Mouse (Mus musculus): ENCODE data around the gene 1700029P11Rik. TPM values are rescaled to one million over a fixed set of nuclear protein-coding genes. Genes with fewer than 3 reads are reported as not detected.

Gene 1700029P11Rik
- polyA plus RNA-seq, 1 experiment, result 4.8 TPM

DNA sequence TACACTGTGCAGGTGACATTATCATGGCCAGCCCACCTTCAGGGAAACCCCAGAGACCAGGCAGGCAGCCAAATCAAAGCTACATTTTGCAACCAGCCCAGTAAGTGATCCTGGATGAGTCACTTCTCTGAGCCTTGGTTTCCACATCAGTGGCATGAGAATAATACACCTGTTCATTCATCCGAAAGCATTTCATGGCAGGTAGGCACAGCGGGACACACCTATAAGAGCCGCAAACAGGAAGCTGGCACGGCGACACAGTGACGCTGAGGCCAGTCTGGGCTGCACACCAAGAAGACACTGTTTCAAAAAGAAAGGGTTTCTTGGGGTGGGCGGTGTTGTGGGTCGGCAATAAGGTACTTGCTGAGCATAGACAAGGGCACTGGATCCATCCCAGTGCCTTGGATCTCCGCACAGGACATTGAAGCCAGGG lies 26.2 kb upstream of the 1700029P11Rik start:
- Histone ChIP-seq H3K27me3 (ENCODE audit: control insufficient read depth, insufficient read depth, low read length, poor library complexity, severe bottlenecking) (no peaks in the 10 kb centered on the region), H3K9ac (ENCODE audit: low read depth, poor library complexity, severe bottlenecking) (no peak overlapping the region), H3K4me1 (ENCODE audit: control insufficient read depth, insufficient read depth, low read length) (peaks cover 2% of the 10 kb centered on the region), H3K4me3 (ENCODE audit: low read depth, low read length) (no peak overlapping the region), H3K36me3 (ENCODE audit: control insufficient read depth, insufficient read depth, low read length, poor library complexity, severe bottlenecking) (peaks cover 82% of the 10 kb centered on the region), H3K9me3 (replicated peaks; ENCODE audit: control insufficient read depth, insufficient read depth, low read length, poor library complexity, severe bottlenecking) (no peaks in the 10 kb centered on the region), H3K27ac (ENCODE audit: insufficient read depth, low read length) (no peak overlapping the region)
- TF ChIP-seq POLR2A (IDR thresholded peaks at IDR 0.05; ENCODE audit: insufficient read depth, low read length) (no peak), EP300 (IDR thresholded peaks at IDR 0.05; ENCODE audit: insufficient read depth, low read depth, low read length) (no peak), CTCF (IDR thresholded peaks at IDR 0.05; ENCODE audit: low read depth, low read length) (no peak)

DNA sequence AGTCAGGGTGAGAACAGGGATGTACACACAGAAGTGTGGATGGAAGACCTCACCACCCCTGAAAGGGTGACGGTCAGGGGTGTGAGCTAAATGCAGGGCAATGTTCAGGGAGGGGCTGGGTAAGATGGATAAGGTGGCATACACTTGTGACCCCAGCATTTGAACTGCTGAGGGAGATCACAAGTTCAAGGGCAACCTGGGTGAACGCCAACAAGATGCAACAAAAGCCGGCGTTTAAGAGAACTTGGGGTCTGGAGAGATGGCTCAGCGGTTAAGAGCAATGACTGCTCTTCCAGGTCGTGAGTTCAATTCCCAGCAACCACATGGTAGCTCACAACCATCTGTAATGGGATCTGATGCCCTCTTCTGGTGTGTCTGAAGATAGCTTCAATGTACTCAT lies 25.6 kb upstream of the 1700029P11Rik start:
- Histone ChIP-seq H3K4me3 (ENCODE audit: low read depth, low read length) (no peak overlapping the region), H3K9ac (ENCODE audit: low read depth, poor library complexity, severe bottlenecking) (no peak overlapping the region), H3K36me3 (ENCODE audit: control insufficient read depth, insufficient read depth, low read length, poor library complexity, severe bottlenecking) (peaks cover 84% of the 10 kb centered on the region), H3K9me3 (replicated peaks; ENCODE audit: control insufficient read depth, insufficient read depth, low read length, poor library complexity, severe bottlenecking) (no peaks in the 10 kb centered on the region), H3K27me3 (ENCODE audit: control insufficient read depth, insufficient read depth, low read length, poor library complexity, severe bottlenecking) (no peaks in the 10 kb centered on the region), H3K4me1 (ENCODE audit: control insufficient read depth, insufficient read depth, low read length) (peaks cover 2% of the 10 kb centered on the region), H3K27ac (ENCODE audit: insufficient read depth, low read length) (no peak overlapping the region)
- TF ChIP-seq CTCF (IDR thresholded peaks at IDR 0.05; ENCODE audit: low read depth, low read length) (no peak), EP300 (IDR thresholded peaks at IDR 0.05; ENCODE audit: insufficient read depth, low read depth, low read length) (no peak), POLR2A (IDR thresholded peaks at IDR 0.05; ENCODE audit: insufficient read depth, low read length) (no peak)

DNA sequence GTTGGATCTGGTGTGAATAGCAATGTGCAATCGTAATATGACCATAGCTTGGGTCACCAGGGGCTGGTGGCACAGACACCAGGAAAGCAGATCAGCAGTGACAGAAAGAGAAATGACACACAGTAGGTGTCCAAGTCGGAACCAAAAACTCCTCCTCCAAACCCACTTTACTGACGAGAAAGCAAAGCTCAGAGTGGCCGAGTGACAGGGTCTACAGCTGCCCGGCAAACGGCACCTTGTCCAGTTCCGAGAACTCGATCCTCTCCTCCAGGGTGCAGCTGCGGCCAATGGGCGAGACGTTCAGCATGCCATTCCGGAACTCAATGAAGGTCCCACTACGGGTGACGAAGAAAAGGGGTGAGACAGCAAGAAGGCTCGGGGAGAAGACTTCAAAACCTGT lies 24.9 kb upstream of the 1700029P11Rik start:
- H3K27ac ChIP-seq (ENCODE audit: insufficient read depth, low read length), result no peak overlapping the region
- TF ChIP-seq POLR2A (IDR thresholded peaks at IDR 0.05; ENCODE audit: insufficient read depth, low read length) (no peak), EP300 (IDR thresholded peaks at IDR 0.05; ENCODE audit: insufficient read depth, low read depth, low read length) (no peak), CTCF (IDR thresholded peaks at IDR 0.05; ENCODE audit: low read depth, low read length) (no peak)
- no peaks in the 10 kb centered on the region for H3K9me3 ChIP-seq (replicated peaks; ENCODE audit: control insufficient read depth, insufficient read depth, low read length, poor library complexity, severe bottlenecking)
- H3K36me3 ChIP-seq (ENCODE audit: control insufficient read depth, insufficient read depth, low read length, poor library complexity, severe bottlenecking), result peaks cover 84% of the 10 kb centered on the region
- no peak overlapping the region for H3K4me3 ChIP-seq (ENCODE audit: low read depth, low read length)
- H3K27me3 ChIP-seq (ENCODE audit: control insufficient read depth, insufficient read depth, low read length, poor library complexity, severe bottlenecking), result no peaks in the 10 kb centered on the region
- H3K9ac ChIP-seq (ENCODE audit: low read depth, poor library complexity, severe bottlenecking), result no peak overlapping the region
- peaks cover 2% of the 10 kb centered on the region for H3K4me1 ChIP-seq (ENCODE audit: control insufficient read depth, insufficient read depth, low read length)

DNA sequence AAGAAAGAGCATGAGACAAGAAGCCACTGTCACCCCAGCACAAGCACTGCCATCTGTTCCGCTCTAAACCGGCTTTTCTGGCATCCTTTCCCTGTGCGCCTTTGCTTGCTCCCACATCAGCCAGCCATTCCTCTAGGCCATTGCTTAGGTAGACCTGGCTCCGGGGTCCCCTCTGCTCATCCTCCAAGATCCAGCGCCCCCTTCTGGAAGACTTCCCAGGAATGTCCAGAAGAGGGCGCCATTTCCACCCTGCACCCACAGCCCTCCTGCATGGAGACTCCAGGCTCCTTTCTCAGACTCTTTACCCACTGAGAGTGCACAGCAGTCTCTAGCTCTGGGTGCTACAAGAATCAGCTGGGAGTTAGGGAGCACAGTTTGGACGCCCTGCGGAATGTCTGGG lies 23.9 kb upstream of the 1700029P11Rik start:
- Histone ChIP-seq H3K4me3 (ENCODE audit: low read depth, low read length) (peak overlapping the region; percentile 19; the same call in 1 of the 2 replicates), H3K9me3 (replicated peaks; ENCODE audit: control insufficient read depth, insufficient read depth, low read length, poor library complexity, severe bottlenecking) (no peaks in the 10 kb centered on the region), H3K36me3 (ENCODE audit: control insufficient read depth, insufficient read depth, low read length, poor library complexity, severe bottlenecking) (peaks cover 76% of the 10 kb centered on the region), H3K27me3 (ENCODE audit: control insufficient read depth, insufficient read depth, low read length, poor library complexity, severe bottlenecking) (no peaks in the 10 kb centered on the region), H3K9ac (ENCODE audit: low read depth, poor library complexity, severe bottlenecking) (no peak overlapping the region), H3K27ac (ENCODE audit: insufficient read depth, low read length) (no peak overlapping the region), H3K4me1 (ENCODE audit: control insufficient read depth, insufficient read depth, low read length) (peaks cover 2% of the 10 kb centered on the region)
- TF ChIP-seq POLR2A (IDR thresholded peaks at IDR 0.05; ENCODE audit: insufficient read depth, low read length) (no peak), CTCF (IDR thresholded peaks at IDR 0.05; ENCODE audit: low read depth, low read length) (peak; percentile 97)

DNA sequence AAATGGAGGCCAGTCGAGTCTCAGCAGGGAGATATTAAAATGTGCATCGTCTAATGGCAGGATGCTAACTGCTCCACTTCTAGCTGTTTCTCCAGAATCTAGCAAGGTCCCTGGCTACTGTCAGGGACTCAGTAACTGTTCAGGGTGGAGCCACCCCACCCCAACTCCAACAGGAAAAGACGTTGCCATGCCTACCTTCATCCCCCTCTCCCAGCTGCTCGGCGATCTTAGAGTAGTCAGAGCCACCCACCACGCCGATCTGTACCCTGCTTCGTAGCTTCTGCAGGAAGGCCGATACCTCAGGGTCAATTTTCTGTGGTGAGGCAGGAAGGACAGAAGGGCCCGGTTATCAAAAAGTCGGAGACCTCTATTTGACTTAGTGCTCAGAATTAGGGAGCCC lies 22.7 kb upstream of the 1700029P11Rik start:
- Histone ChIP-seq H3K27ac (ENCODE audit: insufficient read depth, low read length) (no peak overlapping the region), H3K4me3 (ENCODE audit: low read depth, low read length) (peak overlapping the region; percentile 46), H3K9ac (ENCODE audit: low read depth, poor library complexity, severe bottlenecking) (peak overlapping the region; percentile 94; the same call in 1 of the 2 replicates), H3K36me3 (ENCODE audit: control insufficient read depth, insufficient read depth, low read length, poor library complexity, severe bottlenecking) (peaks cover 66% of the 10 kb centered on the region), H3K4me1 (ENCODE audit: control insufficient read depth, insufficient read depth, low read length) (peaks cover 2% of the 10 kb centered on the region), H3K9me3 (replicated peaks; ENCODE audit: control insufficient read depth, insufficient read depth, low read length, poor library complexity, severe bottlenecking) (no peaks in the 10 kb centered on the region), H3K27me3 (ENCODE audit: control insufficient read depth, insufficient read depth, low read length, poor library complexity, severe bottlenecking) (no peaks in the 10 kb centered on the region)
- no peak for TF ChIP-seq POLR2A (IDR thresholded peaks at IDR 0.05; ENCODE audit: insufficient read depth, low read length)
- TF ChIP-seq EP300 (IDR thresholded peaks at IDR 0.05; ENCODE audit: insufficient read depth, low read depth, low read length), result no peak
- no peak for TF ChIP-seq CTCF (IDR thresholded peaks at IDR 0.05; ENCODE audit: low read depth, low read length)

DNA sequence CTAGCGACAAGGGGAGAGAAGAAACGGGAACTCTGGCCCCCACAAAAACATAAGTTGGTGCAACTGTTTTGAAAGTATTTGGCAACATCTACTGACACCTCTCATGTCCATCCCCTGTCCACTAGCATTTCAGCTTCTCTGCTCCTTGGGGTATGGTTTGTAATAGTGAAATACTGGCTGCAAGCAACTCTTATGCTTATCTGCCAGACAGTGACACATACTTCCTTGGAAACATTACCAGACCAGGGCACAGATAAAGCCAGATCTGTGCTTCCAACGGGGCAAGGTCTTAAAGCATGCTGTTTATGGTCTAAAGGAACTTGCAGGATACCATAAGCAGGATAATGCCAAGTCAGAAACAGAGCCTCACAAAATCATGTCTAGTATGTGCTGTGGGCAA lies 21.4 kb upstream of the 1700029P11Rik start:
- H3K27me3 ChIP-seq (ENCODE audit: control insufficient read depth, insufficient read depth, low read length, poor library complexity, severe bottlenecking), result no peaks in the 10 kb centered on the region
- peaks cover 55% of the 10 kb centered on the region for H3K36me3 ChIP-seq (ENCODE audit: control insufficient read depth, insufficient read depth, low read length, poor library complexity, severe bottlenecking)
- TF ChIP-seq CTCF (IDR thresholded peaks at IDR 0.05; ENCODE audit: low read depth, low read length) (no peak), POLR2A (IDR thresholded peaks at IDR 0.05; ENCODE audit: insufficient read depth, low read length) (no peak), EP300 (IDR thresholded peaks at IDR 0.05; ENCODE audit: insufficient read depth, low read depth, low read length) (no peak)
- peak overlapping the region; percentile 64 for H3K27ac ChIP-seq (ENCODE audit: insufficient read depth, low read length)
- H3K4me1 ChIP-seq (ENCODE audit: control insufficient read depth, insufficient read depth, low read length), result peaks cover 2% of the 10 kb centered on the region
- peak overlapping the region; percentile 94 for H3K9ac ChIP-seq (ENCODE audit: low read depth, poor library complexity, severe bottlenecking)
- no peaks in the 10 kb centered on the region for H3K9me3 ChIP-seq (replicated peaks; ENCODE audit: control insufficient read depth, insufficient read depth, low read length, poor library complexity, severe bottlenecking)
- H3K4me3 ChIP-seq (ENCODE audit: low read depth, low read length), result peak overlapping the region; percentile 98
